Mouse (Mus musculus) stomach, embryonic 15.5 days (tissue): ENCODE measurements around the gene Mea1. TPM values are rescaled to one million over a fixed set of nuclear protein-coding genes. Genes with fewer than 3 reads are reported as not detected.
A peak's percentile ranks its signal among the peaks of the same experiment; 100 is the strongest.

ENCODE experiments used
- ATAC-seq: fragments of 200-750 bp; cut with Nextera tagmentation; 2 replicates; pipeline ENCODE4 v1.8.0; 2017; ENCODE audit warnings: low read depth, moderate number of reproducible peaks, moderate TSS enrichment; ENCODE audit not compliant: insufficient read depth, low FRiP score
- H3K27ac ChIP-seq: fragments of 300-500 bp; sonication (generic); 2 replicates; pipeline ENCODE4 v1.5.1; 2015; ENCODE audit warnings: mild to moderate bottlenecking, inconsistent platforms
- H3K27me3 ChIP-seq: fragments of 300-500 bp; sonication (generic); replicated peaks from 2 replicates; pipeline ENCODE4 v1.6.1; 2015; ENCODE audit warnings: inconsistent platforms
- H3K36me3 ChIP-seq: fragments of 300-500 bp; sonication (generic); 2 replicates; pipeline ENCODE4 v1.6.1; 2015; ENCODE audit warnings: inconsistent platforms
- H3K4me1 ChIP-seq: fragments of 300-500 bp; sonication (generic); 2 replicates; pipeline ENCODE4 v1.6.1; 2015; ENCODE audit warnings: inconsistent platforms
- H3K4me2 ChIP-seq: fragments of 300-500 bp; sonication (generic); 2 replicates; pipeline ENCODE4 v1.6.1; 2015; ENCODE audit warnings: mild to moderate bottlenecking, inconsistent platforms
- H3K4me3 ChIP-seq: fragments of 300-500 bp; sonication (generic); replicated peaks from 2 replicates; pipeline ENCODE4 v1.5.1; 2015; ENCODE audit warnings: inconsistent platforms
- H3K9ac ChIP-seq: fragments of 300-500 bp; sonication (generic); 2 replicates; pipeline ENCODE4 v1.6.1; 2015; ENCODE audit warnings: inconsistent platforms
- H3K9me3 ChIP-seq: fragments of 300-500 bp; sonication (generic); 2 replicates; pipeline ENCODE4 v1.6.1; 2016; ENCODE audit warnings: inconsistent platforms
- WGBS: fragments of 180-500 bp; shearing (Covaris S2); methylation state at CpG from one replicate; pipeline ENCODE4 v1.1.7; 2015; 5-methylcytosine and 5-hydroxymethylcytosine counted together
- polyA plus RNA-seq: library from polyadenylated mRNA; unstranded; fragments of >200 nt; fragmentation: Nextera tagmentation; extraction: Ambion mirVana; gene quantifications from 2 replicates; pipeline ENCODE4 v1.2.1, GENCODE M21; 2015

Gene Mea1
- polyA plus RNA-seq, 1 experiment from 2014 or later, result 145 TPM

DNA sequence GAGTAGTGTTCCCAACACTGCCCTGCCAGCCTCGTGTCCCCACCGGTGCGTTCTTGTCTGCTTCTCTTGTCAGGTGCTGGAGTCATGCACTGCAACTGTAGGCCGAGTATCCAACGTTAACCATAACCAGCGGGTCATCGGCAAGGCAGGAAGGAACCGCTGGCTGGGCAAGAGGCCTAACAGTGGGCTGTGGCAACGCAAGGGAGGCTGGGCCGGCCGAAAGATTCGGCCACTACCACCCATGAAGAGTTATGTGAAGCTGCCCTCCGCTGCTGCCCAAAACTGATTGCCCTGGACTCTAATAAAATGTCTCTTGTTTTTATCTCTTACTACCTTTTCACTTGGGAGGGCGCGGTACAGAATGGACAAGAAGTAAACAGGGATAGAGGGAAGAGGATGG is 28.8 kb upstream of the Mea1 start:
- Histone ChIP-seq H3K4me1 (peaks cover 39% of the 10 kb centered on the region), H3K9me3 (no peaks in the 10 kb centered on the region), H3K4me2 (peak overlapping the region; percentile 70), H3K27ac (peak overlapping the region; percentile 96), H3K4me3 (peak overlapping the region; percentile 67), H3K36me3 (peaks cover 23% of the 10 kb centered on the region), H3K9ac (no peak overlapping the region; the same call in 1 of the 2 replicates), H3K27me3 (no peaks in the 10 kb centered on the region)
- WGBS, result 27% methylated on average over 15 of the region's 15 CpGs
- ATAC-seq, result no peak

- WGBS, result under 1% methylated on average over 58 of the region's 58 CpGs
- Histone ChIP-seq H3K27ac (peak within 1 kb of the TSS; percentile 96), H3K4me1 (peaks cover 33% of the 10 kb centered on the region), H3K4me2 (peak within 1 kb of the TSS; percentile 70), H3K9me3 (no peaks in the 10 kb centered on the region), H3K9ac (peak within 1 kb of the TSS; percentile 74), H3K4me3 (peak within 1 kb of the TSS; percentile 67), H3K27me3 (no peaks in the 10 kb centered on the region), H3K36me3 (peaks cover 25% of the 10 kb centered on the region)
- peak; percentile 92 for ATAC-seq
Measured at GRCm38 (mm10) chr17:46650232-46651031, 28.2 kb upstream of the Mea1 start, which contains the start of gene Cul7. Gene Cul7, plus strand, starts transcription at chr17:46650337.

DNA sequence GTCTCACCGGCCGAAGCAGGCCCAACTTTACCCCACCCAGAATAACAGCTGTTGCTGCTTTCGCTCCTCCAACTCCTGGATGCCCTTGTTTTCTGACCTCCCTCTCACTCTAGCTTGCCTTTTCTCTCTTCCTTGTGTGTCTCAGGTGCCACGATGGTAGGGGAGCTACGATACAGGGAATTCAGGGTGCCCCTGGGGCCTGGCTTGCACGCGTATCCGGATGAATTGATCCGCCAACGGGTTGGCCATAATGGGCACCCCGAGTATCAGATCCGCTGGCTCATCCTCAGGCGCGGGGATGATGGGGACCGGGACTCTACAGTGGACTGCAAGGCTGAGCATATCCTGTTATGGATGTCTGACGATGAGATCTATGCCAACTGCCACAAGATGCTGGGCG is 27.3 kb upstream of the Mea1 start:
- ATAC-seq, result no peak
- Histone ChIP-seq H3K9me3 (no peaks in the 10 kb centered on the region), H3K27me3 (no peaks in the 10 kb centered on the region), H3K4me1 (peaks cover 33% of the 10 kb centered on the region), H3K4me2 (peak overlapping the region; percentile 70), H3K9ac (peak overlapping the region; percentile 74; the same call in 1 of the 2 replicates), H3K36me3 (peaks cover 33% of the 10 kb centered on the region), H3K27ac (peak overlapping the region; percentile 96), H3K4me3 (peak overlapping the region; percentile 67)
- WGBS, result 66% methylated on average over 17 of the region's 17 CpGs

DNA sequence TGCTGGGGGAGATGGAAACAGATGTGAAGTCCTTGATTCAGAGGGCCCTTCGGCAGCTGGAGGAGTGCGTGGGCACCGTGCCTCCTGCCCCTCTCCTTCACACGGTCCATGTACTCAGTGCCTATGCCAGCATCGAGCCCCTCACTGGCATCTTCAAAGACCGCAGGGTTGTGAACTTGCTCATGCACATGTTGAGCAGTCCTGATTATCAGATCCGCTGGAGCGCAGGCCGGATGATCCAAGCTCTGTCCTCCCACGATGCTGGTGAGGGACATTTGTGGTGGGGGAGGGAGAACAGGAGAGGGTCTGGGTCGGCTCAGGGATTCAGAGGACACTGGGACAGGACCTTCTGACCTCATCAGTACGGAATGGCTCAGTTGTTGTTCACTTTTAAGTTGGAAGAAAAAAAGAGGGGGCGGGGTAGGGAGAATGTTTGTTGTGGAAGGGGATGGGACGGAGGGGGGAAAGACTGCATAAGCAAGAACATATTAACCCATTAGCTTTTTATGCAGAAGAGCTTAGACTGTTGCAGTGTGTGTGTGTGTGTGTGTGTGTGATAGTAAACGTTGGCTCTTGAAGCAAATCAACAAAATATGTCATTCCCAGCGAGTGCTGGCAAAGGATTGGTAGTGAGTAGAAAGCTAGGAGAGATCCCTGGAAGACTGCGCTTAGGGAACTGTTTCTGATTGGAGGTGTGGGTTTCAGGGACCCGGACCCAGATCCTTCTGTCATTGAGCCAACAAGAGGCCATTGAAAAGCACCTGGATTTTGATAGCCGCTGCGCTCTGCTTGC is 26.6 kb upstream of the Mea1 start:
- peak overlapping the region; percentile 74; the same call in 1 of the 2 replicates for H3K9ac ChIP-seq
- 68% methylated on average over 20 of the region's 20 CpGs for WGBS
- no peaks in the 10 kb centered on the region for H3K9me3 ChIP-seq
- H3K27ac ChIP-seq, result peak overlapping the region; percentile 96; the same call in 1 of the 2 replicates
- peak overlapping the region; percentile 70 for H3K4me2 ChIP-seq
- H3K36me3 ChIP-seq, result peaks cover 40% of the 10 kb centered on the region
- H3K4me3 ChIP-seq, result peak overlapping the region; percentile 67
- peaks cover 31% of the 10 kb centered on the region for H3K4me1 ChIP-seq
- no peak for ATAC-seq
- H3K27me3 ChIP-seq, result no peaks in the 10 kb centered on the region

DNA sequence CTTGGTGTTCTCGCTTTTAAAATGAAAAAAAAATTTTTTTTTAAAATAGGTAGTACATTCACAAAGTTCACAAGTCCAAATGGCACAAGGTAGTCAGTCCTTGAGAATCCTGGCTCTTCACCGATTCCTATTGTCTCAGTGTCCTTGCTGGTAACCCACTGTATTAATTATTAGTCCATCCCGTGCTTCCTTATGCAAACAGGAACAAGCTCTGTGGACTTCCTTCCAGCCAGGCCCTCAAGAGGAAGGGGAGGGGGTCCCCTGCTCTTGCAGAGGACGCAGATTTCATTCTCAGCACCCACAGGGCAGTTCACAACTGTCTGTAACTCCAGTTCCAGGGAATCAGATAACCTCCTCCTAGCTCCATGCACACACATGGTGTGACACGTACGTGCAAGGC is 22.5 kb upstream of the Mea1 start:
- Histone ChIP-seq H3K36me3 (peaks cover 75% of the 10 kb centered on the region), H3K4me2 (no peak overlapping the region), H3K27me3 (no peaks in the 10 kb centered on the region), H3K4me3 (no peak overlapping the region), H3K4me1 (peaks cover 21% of the 10 kb centered on the region), H3K27ac (no peak overlapping the region), H3K9me3 (no peaks in the 10 kb centered on the region), H3K9ac (no peak overlapping the region)
- ATAC-seq, result no peak
- 75% methylated on average over 6 of the region's 6 CpGs for whole genome bisulfite sequencing

GRCm38 (mm10) chr17:46661351-46661750 is 17.2 kb upstream of the Mea1 start:
- no peak for ATAC-seq
- Histone ChIP-seq H3K36me3 (peaks cover 82% of the 10 kb centered on the region), H3K4me2 (no peak overlapping the region), H3K27ac (no peak overlapping the region), H3K9ac (no peak overlapping the region), H3K4me1 (no peaks in the 10 kb centered on the region), H3K4me3 (no peak overlapping the region), H3K9me3 (no peaks in the 10 kb centered on the region), H3K27me3 (no peaks in the 10 kb centered on the region)
- WGBS, result 94% methylated on average over 9 of the region's 9 CpGs

GRCm38 (mm10) chr17:46661981-46662380 is 16.6 kb upstream of the Mea1 start:
- no peaks in the 10 kb centered on the region for H3K4me1 ChIP-seq
- H3K4me3 ChIP-seq, result no peak overlapping the region
- no peak for ATAC-seq
- no peak overlapping the region for H3K9ac ChIP-seq
- no peak overlapping the region for H3K4me2 ChIP-seq
- no peaks in the 10 kb centered on the region for H3K27me3 ChIP-seq
- peaks cover 79% of the 10 kb centered on the region for H3K36me3 ChIP-seq
- H3K27ac ChIP-seq, result no peak overlapping the region
- 91% methylated on average over 12 of the region's 12 CpGs for WGBS
- no peaks in the 10 kb centered on the region for H3K9me3 ChIP-seq

DNA sequence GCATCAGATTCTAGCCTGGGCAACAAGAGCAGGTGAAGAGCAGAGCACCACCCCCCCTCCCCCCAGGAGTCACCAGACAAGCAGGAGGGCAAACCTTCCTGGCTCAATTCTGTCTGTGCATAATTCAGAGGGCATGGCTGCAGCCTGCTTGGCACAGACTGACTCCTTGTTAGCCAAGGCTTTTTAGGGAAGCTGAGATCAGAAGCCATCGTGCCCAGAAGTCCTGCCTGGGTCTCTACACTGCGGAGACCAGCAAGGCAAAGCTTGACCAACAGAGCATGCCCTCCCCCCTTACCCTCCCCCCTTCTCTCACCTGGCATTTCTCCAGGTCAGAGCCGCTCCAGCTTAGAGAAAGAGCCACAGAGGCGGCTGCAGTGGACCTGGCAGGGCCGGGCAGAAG is 15.9 kb upstream of the Mea1 start:
- no peak overlapping the region for H3K4me3 ChIP-seq
- H3K36me3 ChIP-seq, result peaks cover 71% of the 10 kb centered on the region
- H3K9ac ChIP-seq, result no peak overlapping the region
- no peaks in the 10 kb centered on the region for H3K9me3 ChIP-seq
- 86% methylated on average over 5 of the region's 5 CpGs for WGBS
- no peaks in the 10 kb centered on the region for H3K4me1 ChIP-seq
- no peaks in the 10 kb centered on the region for H3K27me3 ChIP-seq
- no peak overlapping the region for H3K27ac ChIP-seq
- H3K4me2 ChIP-seq, result no peak overlapping the region
- no peak for ATAC-seq

DNA sequence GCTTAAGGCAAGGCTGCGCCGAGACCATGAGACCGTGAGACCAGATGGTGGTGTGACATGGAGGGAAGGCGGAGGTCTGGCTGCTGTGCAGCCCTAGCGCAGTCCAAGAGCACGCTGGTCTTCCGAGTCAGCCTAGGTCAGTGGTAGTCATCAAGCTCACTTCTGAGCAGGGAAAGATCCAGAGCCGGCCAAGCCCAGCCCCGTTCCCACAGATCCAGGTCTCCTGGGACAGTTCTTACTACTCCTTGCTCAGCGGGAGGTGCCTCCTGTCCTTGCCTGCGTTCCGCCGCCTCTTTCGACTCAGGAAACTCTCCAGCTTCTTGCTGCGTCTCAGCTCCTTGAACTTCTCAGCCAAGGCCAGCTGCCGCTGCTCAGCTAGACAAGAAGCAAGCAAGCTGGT is 10.9 kb upstream of the Mea1 start:
- H3K9ac ChIP-seq, result no peak overlapping the region
- ATAC-seq, result no peak
- no peak overlapping the region for H3K4me2 ChIP-seq
- no peaks in the 10 kb centered on the region for H3K4me1 ChIP-seq
- 89% methylated on average over 16 of the region's 16 CpGs for WGBS
- no peak overlapping the region for H3K27ac ChIP-seq
- H3K36me3 ChIP-seq, result peaks cover 45% of the 10 kb centered on the region
- no peaks in the 10 kb centered on the region for H3K9me3 ChIP-seq
- no peak overlapping the region for H3K4me3 ChIP-seq
- H3K27me3 ChIP-seq, result no peaks in the 10 kb centered on the region

- Histone ChIP-seq H3K4me3 (no peak overlapping the region), H3K4me2 (no peak overlapping the region), H3K4me1 (peaks cover 10% of the 10 kb centered on the region), H3K9ac (no peak overlapping the region), H3K27ac (no peak overlapping the region), H3K27me3 (no peaks in the 10 kb centered on the region), H3K9me3 (no peaks in the 10 kb centered on the region), H3K36me3 (peaks cover 25% of the 10 kb centered on the region)
- no peak for ATAC-seq
- WGBS, result 95% methylated on average over 10 of the region's 10 CpGs
Measured at GRCm38 (mm10) chr17:46669911-46670310, 8.7 kb upstream of the Mea1 start.

GRCm38 (mm10) chr17:46673850-46674529 is 4.6 kb upstream of the Mea1 start, which contains the start of gene Rrp36:
Gene Rrp36, minus strand, starts transcription at chr17:46674352.
- peaks cover 45% of the 10 kb centered on the region for H3K36me3 ChIP-seq
- H3K9me3 ChIP-seq, result no peaks in the 10 kb centered on the region
- H3K27ac ChIP-seq, result peak within 1 kb of the TSS; percentile 87
- peak within 1 kb of the TSS; percentile 61 for H3K9ac ChIP-seq
- no peaks in the 10 kb centered on the region for H3K27me3 ChIP-seq
- peaks cover 22% of the 10 kb centered on the region for H3K4me1 ChIP-seq
- peak; percentile 92 for ATAC-seq
- peak within 1 kb of the TSS; percentile 78 for H3K4me3 ChIP-seq
- 1% methylated on average over 43 of the region's 43 CpGs for WGBS
- peak within 1 kb of the TSS; percentile 60 for H3K4me2 ChIP-seq
